Mouse (Mus musculus): ENCODE measurements around the gene BC005537.

The BC005537 gene

DNA sequence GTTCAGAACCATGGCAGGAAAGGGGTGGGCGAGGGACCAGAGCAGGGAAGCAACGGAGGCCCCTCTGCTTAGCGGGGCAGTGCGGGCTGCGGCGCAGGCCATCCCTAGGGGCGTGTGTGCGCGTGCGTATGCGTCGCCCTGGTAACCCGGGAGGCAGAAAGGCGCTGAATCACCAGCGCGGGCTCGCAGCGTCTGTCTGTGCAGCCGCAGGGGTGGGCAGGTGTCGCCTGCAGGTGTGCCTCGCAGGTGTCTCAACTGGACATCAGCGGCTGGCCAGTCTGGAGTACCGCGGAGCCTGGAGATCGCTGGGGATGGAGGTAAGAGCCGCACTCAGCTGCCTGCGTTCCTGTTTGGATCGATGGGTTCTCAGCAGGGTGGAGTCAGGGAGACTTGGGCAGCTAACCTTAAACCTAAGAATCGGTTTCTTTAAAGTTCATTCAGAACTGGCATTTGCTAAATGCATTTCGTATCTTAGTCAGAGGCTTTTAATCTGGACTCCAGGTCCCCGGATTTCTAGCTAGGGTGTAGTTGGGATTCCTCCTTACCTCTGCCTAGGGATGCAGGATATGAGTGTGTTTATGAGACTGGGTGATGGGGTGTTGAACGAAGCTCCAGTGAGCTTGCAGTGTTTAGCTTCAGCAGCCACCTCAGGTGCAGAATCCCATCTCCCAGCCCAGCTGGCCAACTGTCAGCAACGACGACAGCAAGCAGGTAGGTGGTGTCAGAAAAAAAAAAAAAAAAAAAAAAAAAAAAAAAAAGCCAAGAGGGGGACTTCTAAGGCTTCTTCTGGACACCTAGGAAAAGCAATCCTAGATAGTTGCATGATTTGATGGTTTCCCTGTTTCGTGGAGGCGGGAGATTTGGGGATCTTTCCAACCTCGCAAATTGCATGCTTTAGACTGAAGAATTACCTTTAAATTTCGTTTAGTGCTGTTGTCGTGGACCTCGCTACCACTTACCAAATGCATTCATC, 43.8 kb downstream of the BC005537 start, which contains the start of gene D130043K22Rik:
Gene D130043K22Rik (plus strand): TSS at position 153 of the 973 bp plus-strand sequence.
- DNase-seq (ENCODE audit: low spot score), result no peak

DNA sequence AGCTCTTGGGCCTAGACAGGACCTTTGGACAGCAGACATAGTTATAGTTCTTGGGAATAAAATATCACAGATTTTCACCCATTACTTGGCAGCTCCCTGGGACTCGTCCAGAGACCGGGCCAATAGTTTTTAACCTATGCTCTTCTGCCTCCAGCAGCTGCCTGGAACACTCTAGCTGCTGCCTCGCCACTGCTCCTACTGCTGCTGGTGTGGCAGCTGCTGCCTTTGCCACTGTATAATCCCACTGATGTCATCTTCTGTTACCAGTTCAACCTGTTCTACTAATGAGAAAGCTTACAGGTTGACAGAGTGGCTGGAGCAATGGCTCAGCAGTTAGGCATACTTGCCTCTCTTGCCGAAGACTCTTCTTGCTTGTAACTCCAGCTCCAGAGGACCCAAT, 47.9 kb downstream of the BC005537 start:
- no peak for DNase-seq (ENCODE audit: low spot score)

DNA sequence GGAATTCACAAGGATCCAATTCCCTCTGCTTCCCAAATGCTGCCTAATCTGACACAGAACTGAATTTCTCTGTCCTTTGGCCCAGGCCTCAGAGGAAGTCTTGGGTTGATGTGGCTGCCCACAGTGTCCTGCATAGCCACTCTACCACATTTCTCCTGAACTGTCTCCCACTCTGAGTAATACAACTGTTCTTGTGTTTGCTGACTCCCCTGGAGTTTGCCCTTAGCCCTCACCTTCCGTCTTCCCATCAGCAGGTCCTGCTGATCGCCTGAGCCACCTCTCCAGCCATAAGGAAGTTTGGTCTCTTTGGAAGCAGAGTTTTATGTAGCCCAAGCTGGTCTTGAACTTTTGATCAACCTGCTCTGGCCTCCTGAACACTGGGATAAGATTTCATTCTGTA, 50.5 kb downstream of the BC005537 start:
- no peak for DNase-seq (ENCODE audit: low spot score)

DNA sequence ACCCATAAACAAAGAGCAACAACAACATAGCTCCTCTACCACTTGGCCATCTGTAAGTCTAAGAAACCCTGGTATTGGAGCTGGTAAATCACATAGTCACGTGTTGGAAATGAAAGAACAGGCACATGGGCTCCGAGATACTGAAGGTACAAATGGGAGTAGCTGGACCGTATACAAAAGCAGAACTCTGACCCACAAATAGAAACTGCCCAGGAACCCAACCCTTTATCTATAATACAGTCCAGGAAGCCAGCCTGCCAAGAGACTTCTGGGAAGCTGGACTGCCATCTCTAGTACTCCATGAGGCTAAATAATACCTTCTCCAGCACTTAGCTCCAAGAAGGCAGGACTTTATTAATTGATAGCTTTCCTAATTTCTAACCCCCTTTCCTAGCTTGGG, 51.1 kb downstream of the BC005537 start:
- DNase-seq (ENCODE audit: low spot score), result no peak

DNA sequence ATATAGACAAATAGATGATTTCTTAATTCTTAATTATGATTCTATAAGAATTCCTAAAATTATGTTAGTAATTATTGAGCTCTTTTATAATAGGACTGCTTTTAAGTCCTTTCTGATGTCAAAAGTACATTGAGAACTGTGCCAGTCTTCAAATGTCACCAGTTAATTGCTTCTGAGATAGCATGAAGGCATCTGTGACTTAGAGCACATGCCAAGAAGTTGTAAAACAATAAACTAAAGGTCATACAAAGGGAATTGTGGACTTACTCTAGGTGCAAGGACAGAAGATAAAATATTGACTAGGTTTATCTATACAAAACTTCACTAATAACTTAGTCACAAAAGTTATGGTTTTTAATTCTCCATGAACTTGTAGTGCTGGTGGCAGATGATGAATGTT, 57.7 kb downstream of the BC005537 start:
- DNase-seq (ENCODE audit: low spot score), result no peak

DNA sequence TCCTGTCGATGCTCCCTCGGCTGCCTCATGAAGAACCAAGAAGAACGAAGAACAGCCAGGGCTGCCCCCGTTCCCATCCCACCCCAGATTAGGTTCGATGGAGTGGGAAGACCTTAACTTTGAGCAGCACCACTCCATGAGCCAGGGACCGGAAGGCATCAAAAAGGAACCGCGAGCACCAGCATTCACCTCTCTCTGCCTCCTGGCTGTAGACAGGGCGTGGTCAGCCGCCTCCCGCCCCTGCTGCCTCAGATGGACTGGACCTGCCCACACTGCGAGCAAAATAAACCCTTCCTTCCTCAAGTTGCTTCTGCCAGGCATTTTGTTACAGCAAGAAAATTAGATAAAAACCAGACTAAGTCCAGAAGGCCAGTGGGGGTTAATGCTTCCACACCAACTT, 59.6 kb downstream of the BC005537 start:
- no peak for DNase-seq (ENCODE audit: low spot score)

DNA sequence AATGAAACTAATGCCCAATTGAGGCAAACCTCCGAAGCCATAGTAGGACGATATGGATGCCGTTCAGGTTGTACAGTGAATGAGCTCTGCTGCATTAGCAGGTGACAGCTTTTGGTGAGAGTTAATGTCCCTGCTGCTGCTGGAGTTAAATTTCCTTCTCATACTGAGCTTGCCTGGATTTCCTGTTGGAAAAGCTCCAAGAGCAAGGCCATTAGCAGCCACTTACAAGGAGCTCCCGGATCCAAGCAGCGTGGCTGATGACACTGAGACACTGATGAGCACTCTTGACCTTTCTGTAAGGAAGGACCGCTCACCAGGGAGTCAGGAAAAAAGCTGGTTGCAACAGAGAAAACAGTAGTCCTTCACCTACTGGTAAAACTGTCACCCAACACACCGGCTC, 60.6 kb downstream of the BC005537 start:
- DNase-seq (ENCODE audit: low spot score), result peak; percentile 2

DNA sequence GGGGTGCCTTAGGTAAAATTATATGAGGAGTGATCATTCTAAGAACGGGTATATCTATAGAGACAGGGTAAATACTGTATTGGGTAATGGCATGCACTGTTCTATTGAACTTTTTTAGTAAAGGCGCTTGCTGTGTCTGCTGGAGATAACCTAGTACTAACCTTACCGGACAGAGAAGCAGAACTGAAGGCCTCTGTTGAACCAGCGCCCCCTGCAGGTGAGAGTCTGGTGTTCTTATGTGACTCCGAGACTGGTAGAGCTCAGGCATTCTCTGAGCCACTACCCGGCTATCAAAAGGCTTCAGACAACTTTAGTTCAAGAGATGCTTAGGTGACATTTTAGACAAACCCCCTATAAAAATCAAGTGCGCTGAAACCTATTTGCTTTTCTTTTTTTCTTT, 61.1 kb downstream of the BC005537 start:
- peak; percentile 55 for DNase-seq (ENCODE audit: low spot score)
